Comparison of ENCODE assay signal across 10 mouse cellular contexts in genomic region chr11:121519131-121519530, GRCm38 (mm10). TPM values are rescaled to one million over a fixed set of nuclear protein-coding genes. Genes with fewer than 3 reads are reported as not detected.
DNase-seq lines count a peak whose midpoint lies in the region; ATAC-seq lines count a peak whose summit lies in the region.
"Had no signal": no experiment of that assay in that cellular context is flagged by ENCODE, and none has a peak within 500 bp of the region (broad histone marks: within the 10 kb centered on the region; RNA-seq: fewer than 3 reads in every experiment).

Gene Zfp750, minus strand, starts transcription at chr11:121519333.

- no peaks in the 10 kb centered on the region for H3K27me3 ChIP-seq in embryonic facial prominence, embryonic 14.5 days (replicated peaks; ENCODE audit: control insufficient read depth, insufficient read depth, low read length)

- ATAC-seq in embryonic facial prominence, embryonic 14.5 days (ENCODE audit: low read depth): peak; percentile 70
- ATAC-seq: activated CD4-positive, CD25-positive, alpha-beta regulatory T cell, adult 4 months had no signal

- no peak within 1 kb of the TSS; the same call in 1 of the 2 replicates for H3K9ac ChIP-seq in embryonic facial prominence, embryonic 14.5 days (ENCODE audit: low read depth, low read length)
- H3K9ac ChIP-seq: liver, embryonic 14.5 days had no signal

- no peaks in the 10 kb centered on the region for H3K9me3 ChIP-seq in embryonic facial prominence, embryonic 14.5 days (ENCODE audit: control insufficient read depth, low read length)
- H3K9me3 ChIP-seq: hindbrain, embryonic 10.5 days had no signal

- WGBS in embryonic facial prominence, embryonic 14.5 days: 26% methylated on average over 10 of the region's 10 CpGs

- no peaks in the 10 kb centered on the region; the same call in 1 of the 2 replicates for H3K4me1 ChIP-seq in embryonic facial prominence, embryonic 14.5 days (ENCODE audit: control insufficient read depth, insufficient read depth, low read length)

- H3K4me2 ChIP-seq in embryonic facial prominence, embryonic 14.5 days (ENCODE audit: low read depth, low read length): peak within 1 kb of the TSS; percentile 2; the same call in 1 of the 2 replicates

- peak; percentile 40 for DNase-seq in right cerebral cortex, adult 18-20 months
- DNase-seq in right cerebral cortex, postnatal 4 days: no peak
- DNase-seq in embryonic facial prominence, embryonic 14.5 days (ENCODE audit: low spot score): peak; percentile 86
- DNase-seq in kidney, postnatal 36 days: peak; percentile 43 to 64
- DNase-seq in telencephalon, adult 2 months (ENCODE audit: low read depth, low spot score): peak; percentile 23
- no peak for DNase-seq in c-Kit-positive CD71-positive TER-119-positive erythroid progenitor cells, embryonic 14.5 days (ENCODE audit: low spot score)
- DNase-seq in yolk sac, embryonic 10.5 days (ENCODE audit: low spot score): no peak

- no peaks in the 10 kb centered on the region for H3K36me3 ChIP-seq in embryonic facial prominence, embryonic 14.5 days (ENCODE audit: control insufficient read depth, insufficient read depth, low read length)
- H3K36me3 ChIP-seq: hindbrain, embryonic 10.5 days had no signal

- H3K4me3 ChIP-seq in embryonic facial prominence, embryonic 14.5 days (ENCODE audit: low read depth, low read length): peak within 1 kb of the TSS; percentile 18; the same call in 1 of the 2 replicates
- H3K4me3 ChIP-seq: hindbrain, embryonic 10.5 days had no signal

- peak within 1 kb of the TSS; percentile 5; the same call in 1 of the 2 replicates for H3K27ac ChIP-seq in embryonic facial prominence, embryonic 14.5 days (replicated peaks; ENCODE audit: low read depth, low read length)
- H3K27ac ChIP-seq: hindbrain, embryonic 10.5 days; liver, embryonic 14.5 days had no signal

RNA-seq across cellular contexts. Expression of gene Zfp750, which starts in this region (rescaled TPM):
- 9.9 and 12.4 TPM in 2 replicates for polyA plus RNA-seq in embryonic facial prominence, embryonic 14.5 days (2014; fragmentation: Nextera tagmentation; extraction: Ambion mirVana)

Comparison
In these comparisons a context has a peak if more than half of its experiments do, and no peak if none do; other contexts are left out.
1. DNase-seq: peak in right cerebral cortex, adult 18-20 months (single experiment), embryonic facial prominence, embryonic 14.5 days (single experiment), kidney, postnatal 36 days (2 of 2) and telencephalon, adult 2 months (single experiment); none in right cerebral cortex, postnatal 4 days (single experiment), c-Kit-positive CD71-positive TER-119-positive erythroid progenitor cells, embryonic 14.5 days (single experiment) and yolk sac, embryonic 10.5 days (single experiment).